Mouse (Mus musculus) liver, embryonic 14.5 days (tissue): ENCODE results near the gene Hist1h1a. TPM values are rescaled to one million over a fixed set of nuclear protein-coding genes. Genes with fewer than 3 reads are reported as not detected.

Experiments
- ATAC-seq: fragments of 200-750 bp; cut with Nextera tagmentation; 2 replicates; pipeline ENCODE4 v1.8.0; 2017; ENCODE audit warnings: moderate number of reproducible peaks, mild to moderate bottlenecking, moderate library complexity; ENCODE audit not compliant: insufficient read depth
- DNase-seq, 3 experiments: peaks; one replicate each; pipeline ENCODE4 v3.0.0-alpha.2; 2012 to 2013; ENCODE audit warnings: low read depth in 3 of 3, low spot score in 3 of 3
- H3K27ac ChIP-seq: fragments of 300-500 bp; sonication (generic); 2 replicates; pipeline ENCODE4 v1.5.1; 2014; ENCODE audit warnings: moderate library complexity, mild to moderate bottlenecking, control low read depth, inconsistent platforms
- H3K27me3 ChIP-seq: fragments of 300-500 bp; sonication (generic); 2 replicates; pipeline ENCODE4 v1.6.1; 2014; ENCODE audit warnings: mild to moderate bottlenecking, low read length, moderate library complexity; ENCODE audit not compliant: control insufficient read depth, insufficient read depth
- H3K36me3 ChIP-seq: fragments of 300-500 bp; sonication (generic); replicated peaks from 2 replicates; pipeline ENCODE4 v1.6.1; 2014; ENCODE audit warnings: low read depth; ENCODE audit not compliant: control insufficient read depth, insufficient read depth
- H3K4me1 ChIP-seq, 2 experiments: fragments of 200-500 bp in 1 of 2; fragments of 300-500 bp in 1 of 2; sonication (generic) in 1 of 2; replicated peaks; 2 replicates each; pipeline ENCODE4 v1.6.1; 2012 to 2014; ENCODE audit warnings: antibody characterized with exemption in 1 of 2, inconsistent platforms in 1 of 2, low read length in 1 of 2; ENCODE audit not compliant: control insufficient read depth in 2 of 2, insufficient read depth in 2 of 2
- H3K4me2 ChIP-seq: fragments of 300-500 bp; sonication (generic); 2 replicates; pipeline ENCODE4 v1.6.1; 2014; ENCODE audit warnings: low read depth, mild to moderate bottlenecking, control low read depth, moderate library complexity
- H3K4me3 ChIP-seq, 2 experiments: fragments of 200-500 bp in 1 of 2; fragments of 300-500 bp in 1 of 2; sonication (generic) in 1 of 2; 2 replicates each; pipeline ENCODE4 v1.5.1; 2012 to 2014; ENCODE audit warnings: low read depth in 2 of 2, low read length in 2 of 2, mild to moderate bottlenecking in 2 of 2, control low read depth in 1 of 2, inconsistent platforms in 1 of 2, moderate library complexity in 1 of 2; ENCODE audit not compliant: insufficient read depth in 1 of 2
- H3K9ac ChIP-seq: fragments of 300-500 bp; sonication (generic); replicated peaks from 2 replicates; pipeline ENCODE4 v1.6.1; 2014; ENCODE audit warnings: mild to moderate bottlenecking, control low read depth, moderate library complexity
- H3K9me3 ChIP-seq: fragments of 300-500 bp; sonication (generic); 2 replicates; pipeline ENCODE4 v1.6.1; 2016; ENCODE audit warnings: low read length, mixed read lengths; ENCODE audit not compliant: control insufficient read depth
- CTCF ChIP-seq: IDR thresholded peaks from 2 replicates; pipeline ENCODE4 v1.5.1; 2016; ENCODE audit warnings: antibody characterized with exemption, low read depth, control low read depth
- EP300 ChIP-seq: IDR thresholded peaks from 2 replicates; pipeline ENCODE4 v1.6.1; 2016; ENCODE audit warnings: antibody characterized with exemption, low read depth
- WGBS: fragments of 180-500 bp; shearing (Covaris S2); extraction: QIAGEN DNeasy Blood & Tissue Kit; methylation state at CpG from one replicate; pipeline ENCODE4 v1.1.7; 2014; ENCODE audit not compliant: insufficient replicate concordance; 5-methylcytosine and 5-hydroxymethylcytosine counted together
- microRNA-seq: library from miRNA; unstranded; fragments of <30 nt; microRNA quantifications from one replicate; pipeline ENCODE4, GENCODE M21; 2016
- polyA plus RNA-seq, 2 experiments: library from polyadenylated mRNA; depleted of rRNA in 1 of 2; stranded (reverse) in 1 of 2; unstranded in 1 of 2; fragments of >200 nt; fragmentation: Nextera tagmentation in 1 of 2; extraction: Ambion mirVana in 1 of 2; gene quantifications; 2 replicates each; pipeline versions ENCODE4 v1.2.1 to v1.2.3; 2012 to 2014

Hist1h1a gene
- polyA plus RNA-seq, 2 experiments = 6.3 to 11.9 TPM

DNA sequence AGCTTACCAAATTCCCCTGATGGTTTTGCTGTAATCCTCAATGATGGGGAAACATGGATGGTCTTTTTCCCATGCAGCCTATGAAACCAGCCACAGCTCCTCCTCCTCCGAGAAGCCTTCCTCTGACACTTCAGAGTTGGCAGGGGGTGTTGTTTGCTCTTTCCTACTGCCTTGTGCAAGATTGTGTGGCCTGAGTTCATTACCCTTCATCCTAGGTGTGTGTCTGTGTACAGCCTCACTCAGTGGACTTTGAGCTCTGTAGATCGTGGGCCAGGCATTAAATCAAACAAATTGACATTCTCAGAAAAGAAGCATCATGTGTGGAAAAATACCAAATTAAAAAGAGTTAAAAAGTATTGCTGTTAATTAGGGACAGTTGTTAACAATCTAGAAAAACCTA is 41.1 kb downstream of the Hist1h1a start:
- no peak for DNase-seq
- no peaks in the 10 kb centered on the region for H3K9me3 ChIP-seq
- no peak overlapping the region for H3K9ac ChIP-seq
- no peaks in the 10 kb centered on the region for H3K36me3 ChIP-seq
- WGBS = 63% methylated on average over 2 of the region's 2 CpGs
- no peak for ATAC-seq
- H3K27me3 ChIP-seq = no peaks in the 10 kb centered on the region
- H3K27ac ChIP-seq = no peak overlapping the region
- TF ChIP-seq CTCF (no peak), EP300 (no peak)
- H3K4me3 ChIP-seq = no peak overlapping the region
- no peak overlapping the region for H3K4me2 ChIP-seq
- peaks cover 0 to 9% of the 10 kb centered on the region in 2 experiments; a peak in 2 of 4 replicates for H3K4me1 ChIP-seq

DNA sequence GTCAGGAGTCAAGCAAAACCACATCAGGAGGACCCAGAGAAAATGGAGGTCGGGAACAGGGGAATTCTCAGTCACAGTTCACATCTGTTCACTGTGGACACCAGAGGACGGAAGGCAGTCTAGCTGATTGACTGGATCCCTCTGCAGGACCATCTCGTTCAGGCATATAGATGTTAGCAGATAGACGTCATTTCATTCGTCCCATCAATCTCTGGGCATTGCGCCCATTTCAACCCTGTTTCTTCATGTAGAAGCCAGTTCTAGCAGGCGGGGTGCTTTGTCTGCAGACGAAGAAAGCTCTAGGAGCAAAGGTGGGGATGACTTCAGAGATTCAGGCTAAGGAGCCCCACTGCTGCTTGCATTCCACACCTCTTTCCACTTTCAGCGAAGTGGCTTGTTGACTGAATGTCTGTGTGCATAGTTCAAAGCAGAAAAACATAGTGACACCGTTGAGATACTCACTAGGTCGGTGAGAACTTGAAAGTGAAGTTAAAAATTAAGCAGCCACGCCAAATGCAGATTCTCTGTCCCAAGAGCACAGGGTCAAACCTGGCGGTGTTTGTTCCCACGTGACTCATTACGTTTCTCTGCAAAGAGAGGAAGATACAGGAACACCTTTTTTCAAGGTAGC is 43.1 kb downstream of the Hist1h1a start, which contains the start of gene Slc17a2:
TSS of gene Slc17a2 (plus strand) at position 572 of the 631 bp plus-strand sequence.
- WGBS = 61% methylated on average over 15 of the region's 15 CpGs

More for the DNA sequence above, 43.1 kb downstream of the Hist1h1a start, which contains the start of gene Slc17a2:
- H3K4me2 ChIP-seq = no peak within 1 kb of the TSS
- H3K36me3 ChIP-seq = no peaks in the 10 kb centered on the region
- no peaks in the 10 kb centered on the region for H3K9me3 ChIP-seq
- peaks cover 0 to 9% of the 10 kb centered on the region in 2 experiments; a peak in 2 of 4 replicates for H3K4me1 ChIP-seq
- no peaks in the 10 kb centered on the region for H3K27me3 ChIP-seq
- no peak for TF ChIP-seq CTCF
- TF ChIP-seq EP300 = no peak
- H3K9ac ChIP-seq = no peak within 1 kb of the TSS
- ATAC-seq (no peak), DNase-seq (peak in 2 of 3 experiments; percentile 24 to 27)
- H3K27ac ChIP-seq = no peak within 1 kb of the TSS
- H3K4me3 ChIP-seq = 0 out of 4 replicates have a peak within 1 kb of the TSS, but pooled peaks of 1 of the 2 experiments have one; percentile 14

Small RNA genes within 50 kb of the gene (microRNA-seq; reads per million reads assigned to microRNA genes)
- not detected for gene Gm44314
- gene Gm44484 = not detected

Other genes with a start within 250 kb of the Hist1h1a start
Only the 30 nearest of the 37 such genes appear.
- gene Hist1h1d, start 210.4 kb upstream of the Hist1h1a start, polyA plus RNA-seq (2012; rRNA removed) = 0.54 and 0.70 TPM in 2 replicates
- 1.2 and 1.6 TPM in 2 replicates for gene Hist1h1d, start 210.4 kb upstream of the Hist1h1a start, polyA plus RNA-seq (2014; fragmentation: Nextera tagmentation; extraction: Ambion mirVana)
- 25.4 and 53.3 TPM in 2 replicates for gene Hist1h3e, start 201.3 kb upstream of the Hist1h1a start, polyA plus RNA-seq (2012; rRNA removed)
- 3.9 and 5.1 TPM in 2 replicates for gene Hist1h3e, start 201.3 kb upstream of the Hist1h1a start, polyA plus RNA-seq (2014; fragmentation: Nextera tagmentation; extraction: Ambion mirVana)
- 10.8 and 14.3 TPM in 2 replicates for gene Hist1h2ae, start 192.4 kb upstream of the Hist1h1a start, polyA plus RNA-seq (2012; rRNA removed)
- 150 and 151 TPM in 2 replicates for gene Hist1h2ae, start 192.4 kb upstream of the Hist1h1a start, polyA plus RNA-seq (2014; fragmentation: Nextera tagmentation; extraction: Ambion mirVana)
- gene Hist1h2bg, start 192.3 kb upstream of the Hist1h1a start, polyA plus RNA-seq (2012; rRNA removed) = 42.1 and 55.9 TPM in 2 replicates
- gene Hist1h2bg, start 192.3 kb upstream of the Hist1h1a start, polyA plus RNA-seq (2014; fragmentation: Nextera tagmentation; extraction: Ambion mirVana) = 6.9 and 10.2 TPM in 2 replicates
- gene Hist1h2bf, start 189.5 kb upstream of the Hist1h1a start, polyA plus RNA-seq (2012; rRNA removed) = 15.9 and 35.2 TPM in 2 replicates
- gene Hist1h2bf, start 189.5 kb upstream of the Hist1h1a start, polyA plus RNA-seq (2014; fragmentation: Nextera tagmentation; extraction: Ambion mirVana) = 3.4 and 4.4 TPM in 2 replicates
- gene Hist1h2ad, start 189.3 kb upstream of the Hist1h1a start, polyA plus RNA-seq (2012; rRNA removed) = 10.4 and 25.5 TPM in 2 replicates
- gene Hist1h2ad, start 189.3 kb upstream of the Hist1h1a start, polyA plus RNA-seq (2014; fragmentation: Nextera tagmentation; extraction: Ambion mirVana) = 4.7 and 5.1 TPM in 2 replicates
- gene Hist1h3d, start 187.9 kb upstream of the Hist1h1a start, polyA plus RNA-seq (2012; rRNA removed) = 20.4 and 27.3 TPM in 2 replicates
- 7.1 and 7.2 TPM in 2 replicates for gene Hist1h3d, start 187.9 kb upstream of the Hist1h1a start, polyA plus RNA-seq (2014; fragmentation: Nextera tagmentation; extraction: Ambion mirVana)
- gene Hist1h4d, start 182.1 kb upstream of the Hist1h1a start, polyA plus RNA-seq (2012; rRNA removed) = 8.6 and 12.8 TPM in 2 replicates
- gene Hist1h4d, start 182.1 kb upstream of the Hist1h1a start, polyA plus RNA-seq (2014; fragmentation: Nextera tagmentation; extraction: Ambion mirVana) = 152 and 155 TPM in 2 replicates
- gene Hist1h2be, start 142.5 kb upstream of the Hist1h1a start, polyA plus RNA-seq (2012; rRNA removed) = 2.8 and 3.3 TPM in 2 replicates
- gene Hist1h2be, start 142.5 kb upstream of the Hist1h1a start, polyA plus RNA-seq (2014; fragmentation: Nextera tagmentation; extraction: Ambion mirVana) = 0.95 and 1.3 TPM in 2 replicates
- 6.3 and 8.0 TPM in 2 replicates for gene Hist1h1e, start 141.1 kb upstream of the Hist1h1a start, polyA plus RNA-seq (2012; rRNA removed)
- gene Hist1h1e, start 141.1 kb upstream of the Hist1h1a start, polyA plus RNA-seq (2014; fragmentation: Nextera tagmentation; extraction: Ambion mirVana) = 23.1 and 24.4 TPM in 2 replicates
- 1.5 and 1.8 TPM in 2 replicates for gene Hist1h2ac, start 79.7 kb upstream of the Hist1h1a start, polyA plus RNA-seq (2012; rRNA removed)
- gene Hist1h2ac, start 79.7 kb upstream of the Hist1h1a start, polyA plus RNA-seq (2014; fragmentation: Nextera tagmentation; extraction: Ambion mirVana) = 1.1 and 1.3 TPM in 2 replicates
- 67.1 and 79.7 TPM in 2 replicates for gene Hist1h2bc, start 79.5 kb upstream of the Hist1h1a start, polyA plus RNA-seq (2012; rRNA removed)
- 104 and 106 TPM in 2 replicates for gene Hist1h2bc, start 79.5 kb upstream of the Hist1h1a start, polyA plus RNA-seq (2014; fragmentation: Nextera tagmentation; extraction: Ambion mirVana)
- gene Hist1h1t, start 67.9 kb upstream of the Hist1h1a start, polyA plus RNA-seq (2012; rRNA removed) = 0.13 TPM in 1 of 2 replicates, not detected in the other
- gene Hist1h1t, start 67.9 kb upstream of the Hist1h1a start, polyA plus RNA-seq (2014; fragmentation: Nextera tagmentation; extraction: Ambion mirVana) = not detected in 2 replicates
- 3.5 and 6.2 TPM in 2 replicates for gene Hist1h4c, start 65.2 kb upstream of the Hist1h1a start, polyA plus RNA-seq (2012; rRNA removed)
- 8.5 and 10.1 TPM in 2 replicates for gene Hist1h4c, start 65.2 kb upstream of the Hist1h1a start, polyA plus RNA-seq (2014; fragmentation: Nextera tagmentation; extraction: Ambion mirVana)
- 2.8 and 3.4 TPM in 2 replicates for gene Hfe, start 52.8 kb upstream of the Hist1h1a start, polyA plus RNA-seq (2012; rRNA removed)
- gene Hfe, start 52.8 kb upstream of the Hist1h1a start, polyA plus RNA-seq (2014; fragmentation: Nextera tagmentation; extraction: Ambion mirVana) = 10.8 and 12.2 TPM in 2 replicates
- 37.4 and 46.8 TPM in 2 replicates for gene Hist1h1c, start 24.9 kb upstream of the Hist1h1a start, polyA plus RNA-seq (2012; rRNA removed)
- gene Hist1h1c, start 24.9 kb upstream of the Hist1h1a start, polyA plus RNA-seq (2014; fragmentation: Nextera tagmentation; extraction: Ambion mirVana) = 72.5 and 86.6 TPM in 2 replicates
- 48.5 and 88.2 TPM in 2 replicates for gene Hist1h3c, start 18.1 kb upstream of the Hist1h1a start, polyA plus RNA-seq (2012; rRNA removed)
- 3.6 and 5.7 TPM in 2 replicates for gene Hist1h3c, start 18.1 kb upstream of the Hist1h1a start, polyA plus RNA-seq (2014; fragmentation: Nextera tagmentation; extraction: Ambion mirVana)
- 20.0 and 34.0 TPM in 2 replicates for gene Hist1h2bb, start 16.9 kb upstream of the Hist1h1a start, polyA plus RNA-seq (2012; rRNA removed)
- gene Hist1h2bb, start 16.9 kb upstream of the Hist1h1a start, polyA plus RNA-seq (2014; fragmentation: Nextera tagmentation; extraction: Ambion mirVana) = 2.6 and 3.5 TPM in 2 replicates
- 45.2 and 45.3 TPM in 2 replicates for gene Hist1h2ab, start 12.5 kb upstream of the Hist1h1a start, polyA plus RNA-seq (2012; rRNA removed)
- gene Hist1h2ab, start 12.5 kb upstream of the Hist1h1a start, polyA plus RNA-seq (2014; fragmentation: Nextera tagmentation; extraction: Ambion mirVana) = 70.4 and 74.8 TPM in 2 replicates
- gene Hist1h3b, start 11.4 kb upstream of the Hist1h1a start, polyA plus RNA-seq (2012; rRNA removed) = 40.0 and 45.7 TPM in 2 replicates
- gene Hist1h3b, start 11.4 kb upstream of the Hist1h1a start, polyA plus RNA-seq (2014; fragmentation: Nextera tagmentation; extraction: Ambion mirVana) = 8.9 and 11.4 TPM in 2 replicates
- 9.2 and 21.6 TPM in 2 replicates for gene Hist1h4b, start 6.7 kb upstream of the Hist1h1a start, polyA plus RNA-seq (2012; rRNA removed)
- 4.5 and 5.1 TPM in 2 replicates for gene Hist1h4b, start 6.7 kb upstream of the Hist1h1a start, polyA plus RNA-seq (2014; fragmentation: Nextera tagmentation; extraction: Ambion mirVana)
- 4.3 and 11.8 TPM in 2 replicates for gene Hist1h4a, start 2.4 kb upstream of the Hist1h1a start, polyA plus RNA-seq (2012; rRNA removed)
- 0.57 and 0.78 TPM in 2 replicates for gene Hist1h4a, start 2.4 kb upstream of the Hist1h1a start, polyA plus RNA-seq (2014; fragmentation: Nextera tagmentation; extraction: Ambion mirVana)
- 36.1 and 49.8 TPM in 2 replicates for gene Hist1h3a, start 1.3 kb upstream of the Hist1h1a start, polyA plus RNA-seq (2012; rRNA removed)
- 5.8 and 7.5 TPM in 2 replicates for gene Hist1h3a, start 1.3 kb upstream of the Hist1h1a start, polyA plus RNA-seq (2014; fragmentation: Nextera tagmentation; extraction: Ambion mirVana)
- 0.06 TPM in 1 of 2 replicates, not detected in the other for gene Trim38, start 6.2 kb downstream of the Hist1h1a start, polyA plus RNA-seq (2012; rRNA removed)
- gene Trim38, start 6.2 kb downstream of the Hist1h1a start, polyA plus RNA-seq (2014; fragmentation: Nextera tagmentation; extraction: Ambion mirVana) = not detected in 2 replicates
- 1.00 and 1.1 TPM in 2 replicates for gene Slc17a2, start 43.3 kb downstream of the Hist1h1a start, polyA plus RNA-seq (2012; rRNA removed)
- 0.77 and 1.3 TPM in 2 replicates for gene Slc17a2, start 43.3 kb downstream of the Hist1h1a start, polyA plus RNA-seq (2014; fragmentation: Nextera tagmentation; extraction: Ambion mirVana)
- 3.8 TPM in 2 replicates for gene Slc17a3, start 75.8 kb downstream of the Hist1h1a start, polyA plus RNA-seq (2012; rRNA removed)
- gene Slc17a3, start 75.8 kb downstream of the Hist1h1a start, polyA plus RNA-seq (2014; fragmentation: Nextera tagmentation; extraction: Ambion mirVana) = 4.7 and 6.1 TPM in 2 replicates
- gene Slc17a1, start 104.1 kb downstream of the Hist1h1a start, polyA plus RNA-seq (2012; rRNA removed) = 0.11 and 0.12 TPM in 2 replicates
- 0.08 and 0.25 TPM in 2 replicates for gene Slc17a1, start 104.1 kb downstream of the Hist1h1a start, polyA plus RNA-seq (2014; fragmentation: Nextera tagmentation; extraction: Ambion mirVana)
- 0.02 and 0.03 TPM in 2 replicates for gene Slc17a4, start 151.3 kb downstream of the Hist1h1a start, polyA plus RNA-seq (2012; rRNA removed)
- 0.04 and 0.08 TPM in 2 replicates for gene Slc17a4, start 151.3 kb downstream of the Hist1h1a start, polyA plus RNA-seq (2014; fragmentation: Nextera tagmentation; extraction: Ambion mirVana)
- not detected in 2 replicates for gene Hist1h2ba, start 170.5 kb downstream of the Hist1h1a start, polyA plus RNA-seq (2012; rRNA removed)
- not detected in 2 replicates for gene Hist1h2ba, start 170.5 kb downstream of the Hist1h1a start, polyA plus RNA-seq (2014; fragmentation: Nextera tagmentation; extraction: Ambion mirVana)
- not detected in 2 replicates for gene Hist1h2aa, start 170.8 kb downstream of the Hist1h1a start, polyA plus RNA-seq (2012; rRNA removed)
- gene Hist1h2aa, start 170.8 kb downstream of the Hist1h1a start, polyA plus RNA-seq (2014; fragmentation: Nextera tagmentation; extraction: Ambion mirVana) = not detected in 2 replicates